Mouse (Mus musculus): ENCODE data around the gene Lancl3.

DNA sequence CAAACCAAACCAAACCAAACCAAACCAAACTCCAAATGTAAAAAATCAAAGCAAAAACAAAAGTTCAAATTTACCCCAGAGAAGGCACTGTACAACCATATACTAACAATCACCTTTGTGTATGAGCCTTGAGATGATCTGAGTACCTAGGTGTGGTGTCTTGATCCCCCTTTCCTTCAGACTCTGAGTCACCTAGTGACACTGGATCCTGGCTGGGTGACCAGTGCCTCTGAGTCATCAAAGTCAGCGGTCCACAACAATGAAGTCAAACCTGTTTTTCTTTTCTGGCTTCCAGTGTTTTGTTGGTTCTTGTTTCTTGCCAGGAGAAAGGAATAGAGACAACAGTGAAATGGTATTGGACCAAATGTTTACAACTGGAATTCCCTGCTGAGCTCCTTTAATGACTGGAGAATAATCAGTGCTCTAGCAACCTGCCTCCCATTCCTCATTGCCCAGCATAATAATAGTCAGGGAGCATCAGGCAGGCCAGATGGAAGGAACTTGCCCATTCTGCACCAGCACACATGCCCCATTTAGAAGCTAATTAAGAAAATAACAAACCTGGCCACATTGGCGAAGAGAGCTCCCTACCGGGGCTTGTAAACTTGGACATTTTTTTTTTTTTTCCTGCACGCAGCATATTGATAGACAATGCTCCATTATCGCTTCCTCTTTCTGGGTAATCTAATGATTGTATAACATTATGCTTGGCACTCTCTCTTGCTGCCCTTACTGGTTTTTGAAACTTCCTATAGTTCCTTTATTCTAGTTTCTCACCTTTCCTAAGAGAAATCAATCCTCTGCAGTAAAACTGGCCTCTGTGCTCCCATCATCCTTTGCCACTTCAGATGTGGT is 41.3 kb downstream of the Lancl3 start:
- TF ChIP-seq CTCF (IDR thresholded peaks at IDR 0.05; ENCODE audit: borderline replicate concordance, insufficient read depth, low read length) (no peak), POLR2A (IDR thresholded peaks at IDR 0.05; ENCODE audit: low read depth, low read length) (no peak)

Measured in embryonic fibroblast, embryonic 13.5 days (primary cell).